ENCODE assay signal across 8 mouse cellular contexts in genomic region chr14:76152162-76153002, GRCm38 (mm10). TPM values are rescaled to one million over a fixed set of nuclear protein-coding genes. Genes with fewer than 3 reads are reported as not detected.
DNase-seq lines count a peak whose midpoint lies in the region; ATAC-seq and TF ChIP-seq lines count a peak whose summit lies in the region.

No protein-coding gene starts in this region.

- H3K9me3 ChIP-seq in G1E (replicated peaks) = no peaks in the 10 kb centered on the region
- H3K9me3 ChIP-seq in forebrain, embryonic 16.5 days (ENCODE audit: control insufficient read depth, low read length) = no peaks in the 10 kb centered on the region
- H3K9me3 ChIP-seq in lung, embryonic 14.5 days (ENCODE audit: low read depth, low read length) = no peaks in the 10 kb centered on the region

- H3K4me1 ChIP-seq in G1E (ENCODE audit: insufficient read depth, low read depth, low read length) = peaks cover 44% of the 10 kb centered on the region
- peaks cover 26% of the 10 kb centered on the region for H3K4me1 ChIP-seq in forebrain, embryonic 16.5 days (replicated peaks; ENCODE audit: control insufficient read depth, insufficient read depth, low read length)
- H3K4me1 ChIP-seq in lung, embryonic 14.5 days (ENCODE audit: insufficient read depth) = peaks cover 10% of the 10 kb centered on the region
- peaks cover 16% of the 10 kb centered on the region for H3K4me1 ChIP-seq in olfactory bulb, adult 2 months (ENCODE audit: control insufficient read depth, insufficient read depth, low read length)
- H3K4me1 ChIP-seq in thymus, adult 2 months (replicated peaks; ENCODE audit: control insufficient read depth, insufficient read depth, low read length) = peaks cover 8% of the 10 kb centered on the region

- DNase-seq in G1E (ENCODE audit: low spot score) = peak; percentile 74
- peak; percentile 94 to 97 for DNase-seq in cerebellum, adult 18-20 months
- peak; percentile 98 for DNase-seq in heart, postnatal 36 days
- peak; percentile 96 to 99 for DNase-seq in layer of hippocampus, adult 2 months (ENCODE audit: low spot score in 2 of 2)
- DNase-seq in lung, embryonic 14.5 days = peak; percentile 99
- DNase-seq in thymus, adult 2 months = peak; percentile 90

- under 1% methylated on average over 41 of the region's 41 CpGs for WGBS in forebrain, embryonic 16.5 days
- under 1% methylated on average over 41 of the region's 41 CpGs for WGBS in lung, embryonic 14.5 days
- under 1% methylated on average over 41 of the region's 41 CpGs for WGBS in olfactory bulb, adult 2 months
- under 1% methylated on average over 41 of the region's 41 CpGs for WGBS in thymus, adult 2 months

- intact Hi-C loops in heart, postnatal 36 days (cut with DNase I) = loop anchor here (1.0 to 10.0 kb wide), 3 partner anchors 260 to 602 kb away; no protein-coding TSS in a partner anchor

- peak overlapping the region; percentile 57 for H3K4me2 ChIP-seq in forebrain, embryonic 16.5 days (ENCODE audit: low read length)
- H3K4me2 ChIP-seq in lung, embryonic 14.5 days = peak overlapping the region; percentile 71

- peak overlapping the region; percentile 99 for H3K27ac ChIP-seq in forebrain, embryonic 16.5 days (ENCODE audit: low read length)
- H3K27ac ChIP-seq in layer of hippocampus, adult 2 months = peak overlapping the region; percentile 98
- peak overlapping the region; percentile 99 for H3K27ac ChIP-seq in lung, embryonic 14.5 days (ENCODE audit: low read depth)
- peak overlapping the region; percentile 89 for H3K27ac ChIP-seq in olfactory bulb, adult 2 months (ENCODE audit: insufficient read depth, low read depth, low read length)
- peak overlapping the region; percentile 65 for H3K27ac ChIP-seq in thymus, adult 2 months (ENCODE audit: control insufficient read depth, insufficient read depth, low read length)

- no peak for TF ChIP-seq CTCF in G1E (IDR thresholded peaks at IDR 0.05; ENCODE audit: low read depth, low read length)
- peak; percentile 71 for TF ChIP-seq CTCF in layer of hippocampus, adult 2 months (conservative IDR thresholded peaks at IDR 0.05)
- peak; percentile 55 for TF ChIP-seq CTCF in lung, embryonic 14.5 days (IDR thresholded peaks at IDR 0.05; ENCODE audit: low read depth)
- TF ChIP-seq CTCF in olfactory bulb, adult 2 months (IDR thresholded peaks at IDR 0.05; ENCODE audit: insufficient read depth, low read depth, low read length) = peak; percentile 53
- 0 out of 2 replicates have a peak, but pooled peaks have one; percentile 12 for TF ChIP-seq CTCF in thymus, adult 2 months (IDR thresholded peaks at IDR 0.05; ENCODE audit: borderline replicate concordance, control insufficient read depth, extremely low read depth, insufficient read depth, low read length, poor library complexity)

- H3K27me3 ChIP-seq in G1E (ENCODE audit: insufficient read depth, low read length) = peaks cover 3% of the 10 kb centered on the region; the same call in 1 of the 2 replicates
- H3K27me3 ChIP-seq in forebrain, embryonic 16.5 days (replicated peaks; ENCODE audit: control insufficient read depth, insufficient read depth, low read length) = no peaks in the 10 kb centered on the region
- no peaks in the 10 kb centered on the region for H3K27me3 ChIP-seq in lung, embryonic 14.5 days (ENCODE audit: insufficient read depth, low read length)
- H3K27me3 ChIP-seq in thymus, adult 2 months (ENCODE audit: control insufficient read depth, insufficient read depth, low read length) = no peaks in the 10 kb centered on the region

- peak overlapping the region; percentile 93 for H3K9ac ChIP-seq in forebrain, embryonic 16.5 days (replicated peaks; ENCODE audit: low read depth, low read length)
- peak overlapping the region; percentile 90 for H3K9ac ChIP-seq in lung, embryonic 14.5 days

- H3K4me3 ChIP-seq in G1E (ENCODE audit: low read depth, low read length) = peak overlapping the region; percentile 88
- peak overlapping the region; percentile 76 for H3K4me3 ChIP-seq in forebrain, embryonic 16.5 days (replicated peaks; ENCODE audit: low read length)
- H3K4me3 ChIP-seq in layer of hippocampus, adult 2 months = peak overlapping the region; percentile 77
- peak overlapping the region; percentile 68 for H3K4me3 ChIP-seq in lung, embryonic 14.5 days (ENCODE audit: low read depth, low read length)
- H3K4me3 ChIP-seq in olfactory bulb, adult 2 months (ENCODE audit: insufficient read depth, low read depth, low read length) = peak overlapping the region; percentile 73
- peak overlapping the region; percentile 85 for H3K4me3 ChIP-seq in thymus, adult 2 months (ENCODE audit: control insufficient read depth, insufficient read depth, low read length)

- H3K36me3 ChIP-seq in G1E (replicated peaks) = no peaks in the 10 kb centered on the region
- H3K36me3 ChIP-seq in forebrain, embryonic 16.5 days (ENCODE audit: control insufficient read depth, insufficient read depth) = no peaks in the 10 kb centered on the region
- H3K36me3 ChIP-seq in lung, embryonic 14.5 days (ENCODE audit: insufficient read depth) = no peaks in the 10 kb centered on the region
- H3K36me3 ChIP-seq in thymus, adult 2 months (ENCODE audit: control insufficient read depth, insufficient read depth, low read length) = no peaks in the 10 kb centered on the region

- ATAC-seq in G1E (ENCODE audit: extremely low read depth, insufficient number of reproducible peaks, low FRiP score, poor library complexity, severe bottlenecking) = peak; percentile 79
- peak; percentile 93 for ATAC-seq in forebrain, embryonic 16.5 days
- ATAC-seq in lung, embryonic 14.5 days (ENCODE audit: insufficient read depth) = peak; percentile 92

- peak; percentile 57; the same call in 1 of the 2 replicates for TF ChIP-seq POLR2A in olfactory bulb, adult 2 months (IDR thresholded peaks at IDR 0.05; ENCODE audit: insufficient read depth, low read depth, low read length)
- TF ChIP-seq POLR2A in thymus, adult 2 months (IDR thresholded peaks at IDR 0.05; ENCODE audit: control insufficient read depth, extremely low read depth, insufficient read depth, low read length, poor library complexity) = peak; percentile 51; the same call in 1 of the 2 replicates

RNA-seq across cellular contexts. Expression of gene Nufip1, which starts 41.7 kb away (rescaled TPM):
- total RNA-seq in G1E (2014; fragmentation: Nextera tagmentation) (8.5 and 12.0 TPM in 2 replicates), G1E (2017) (16.9 and 18.1 TPM in 2 replicates)
- polyA plus RNA-seq in G1E (2012) = 11.8 and 16.4 TPM in 2 replicates
- 15.4 and 16.5 TPM in 2 replicates for polyA plus RNA-seq in forebrain, embryonic 16.5 days (2015; fragmentation: Nextera tagmentation; extraction: Ambion mirVana)
- total RNA-seq in heart, postnatal 36 days (2021) = 1 to 10 TPM; 3.5 to 3.9 TPM
- total RNA-seq in layer of hippocampus, adult 2 months (2021) = 1 to 10 TPM; 9.7 to 9.9 TPM
- 15.2 and 15.5 TPM in 2 replicates for polyA plus RNA-seq in lung, embryonic 14.5 days (2014; fragmentation: Nextera tagmentation; extraction: Ambion mirVana)
- not detected in 2 replicates for polyA plus RNA-seq in olfactory bulb, adult 2 months (2012; ENCODE audit: insufficient read depth, insufficient read length, low replicate concordance, missing spikeins)
- polyA plus RNA-seq in thymus, adult 2 months (2012; rRNA removed) = 5.5 and 7.2 TPM in 2 replicates

RNA-seq across cellular contexts. Expression of gene Gpalpp1, which starts 41.8 kb away (rescaled TPM):
- total RNA-seq in G1E (2014; fragmentation: Nextera tagmentation) (26.6 and 31.4 TPM in 2 replicates), G1E (2017) (36.9 and 40.5 TPM in 2 replicates)
- polyA plus RNA-seq in G1E (2012) = 3.2 and 3.5 TPM in 2 replicates
- 16.1 and 17.2 TPM in 2 replicates for polyA plus RNA-seq in forebrain, embryonic 16.5 days (2015; fragmentation: Nextera tagmentation; extraction: Ambion mirVana)
- total RNA-seq in heart, postnatal 36 days (2021) = 10 to 100 TPM in 1 of 2 experiments, 1 to 10 TPM in 1; 9.3 to 12.5 TPM
- total RNA-seq in layer of hippocampus, adult 2 months (2021) = 10 to 100 TPM; 25.2 to 25.7 TPM
- 13.6 and 14.7 TPM in 2 replicates for polyA plus RNA-seq in lung, embryonic 14.5 days (2014; fragmentation: Nextera tagmentation; extraction: Ambion mirVana)
- polyA plus RNA-seq in olfactory bulb, adult 2 months (2012; ENCODE audit: insufficient read depth, insufficient read length, low replicate concordance, missing spikeins) = not detected in 2 replicates
- polyA plus RNA-seq in thymus, adult 2 months (2012; rRNA removed) = 5.7 and 6.0 TPM in 2 replicates

Comparison
In these comparisons a context has a peak if more than half of its experiments do, and no peak if none do; other contexts are left out.
1. Peak in every context shown above with its lines: DNase-seq, ATAC-seq, H3K4me3 ChIP-seq and H3K27ac ChIP-seq.